Mouse (Mus musculus) retina, postnatal 7 days (tissue): ENCODE data around the gene Tm2d3.
A peak's percentile ranks its signal among the peaks of the same experiment; 100 is the strongest.

ENCODE experiments used
- DNase-seq: peaks from one replicate; pipeline ENCODE4 v3.0.0-alpha.2; 2012; ENCODE audit warnings: low read depth, low spot score

Tm2d3 gene

DNA sequence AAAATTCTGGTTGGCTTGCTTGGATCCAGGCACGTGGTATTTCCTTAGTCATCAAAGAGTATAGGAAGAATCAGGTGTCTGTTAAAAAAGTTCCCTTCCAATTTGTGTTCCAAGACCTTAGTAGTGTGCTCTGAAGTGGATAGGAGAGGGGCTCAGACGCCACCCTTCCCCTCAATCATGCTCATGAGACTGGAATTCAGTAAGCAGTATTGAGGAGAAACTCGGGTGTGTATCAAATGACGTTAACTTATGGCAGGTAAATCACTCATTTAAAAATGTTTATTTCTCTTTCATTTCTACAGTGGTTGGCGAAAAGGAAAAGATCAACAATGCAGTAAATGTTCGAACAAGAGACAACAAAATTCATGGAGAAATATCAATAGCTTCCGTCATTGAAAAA, at the start of gene Tm2d3:
Gene Tm2d3 (plus strand): TSS at position 301 of the 400 bp plus-strand sequence.
- no peak for DNase-seq

DNA sequence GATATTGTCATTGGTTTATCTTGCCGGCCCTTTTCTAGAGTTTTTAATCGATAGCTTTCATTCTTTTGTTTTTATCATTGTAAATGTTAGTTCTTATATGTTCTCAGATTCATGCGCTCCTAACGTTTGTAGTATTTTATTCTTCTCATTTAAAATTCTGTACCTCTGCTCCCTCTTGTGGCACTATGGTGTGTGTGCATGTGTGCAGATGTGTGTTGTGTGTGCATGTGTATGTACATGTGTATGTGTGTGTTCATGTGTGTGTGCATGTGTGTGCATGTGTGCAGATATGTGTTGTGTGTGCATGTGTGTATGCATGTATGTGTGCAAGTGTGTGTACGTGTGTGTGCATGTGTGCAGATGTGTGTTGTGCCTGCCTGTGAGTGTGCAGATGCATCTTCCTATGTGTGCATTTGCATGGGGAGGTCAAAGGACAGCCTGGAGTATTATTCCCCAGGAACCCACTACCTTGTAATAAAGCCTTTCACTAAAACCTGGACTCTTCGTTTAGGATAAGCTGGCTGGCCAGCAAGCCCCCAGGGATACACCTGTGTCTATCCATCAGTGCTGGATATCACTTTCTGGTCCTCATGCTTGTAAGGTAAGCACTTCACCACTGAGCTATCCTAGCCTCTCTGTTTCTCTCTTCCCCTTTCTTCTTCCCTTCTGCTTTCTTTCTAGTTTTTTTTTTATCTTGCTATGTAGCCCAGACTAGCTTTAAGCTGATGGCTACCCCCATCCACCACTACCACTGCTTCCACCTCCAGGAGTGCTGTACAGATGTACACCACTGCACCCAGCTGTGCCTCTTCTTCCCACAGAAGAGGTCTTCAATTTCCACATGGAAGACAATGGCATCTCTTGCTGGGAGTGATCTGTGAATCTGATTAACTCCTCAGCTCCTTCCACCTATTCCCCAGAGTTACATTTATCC, 48.3 kb upstream of the Tm2d3 start:
- no peak for DNase-seq

DNA sequence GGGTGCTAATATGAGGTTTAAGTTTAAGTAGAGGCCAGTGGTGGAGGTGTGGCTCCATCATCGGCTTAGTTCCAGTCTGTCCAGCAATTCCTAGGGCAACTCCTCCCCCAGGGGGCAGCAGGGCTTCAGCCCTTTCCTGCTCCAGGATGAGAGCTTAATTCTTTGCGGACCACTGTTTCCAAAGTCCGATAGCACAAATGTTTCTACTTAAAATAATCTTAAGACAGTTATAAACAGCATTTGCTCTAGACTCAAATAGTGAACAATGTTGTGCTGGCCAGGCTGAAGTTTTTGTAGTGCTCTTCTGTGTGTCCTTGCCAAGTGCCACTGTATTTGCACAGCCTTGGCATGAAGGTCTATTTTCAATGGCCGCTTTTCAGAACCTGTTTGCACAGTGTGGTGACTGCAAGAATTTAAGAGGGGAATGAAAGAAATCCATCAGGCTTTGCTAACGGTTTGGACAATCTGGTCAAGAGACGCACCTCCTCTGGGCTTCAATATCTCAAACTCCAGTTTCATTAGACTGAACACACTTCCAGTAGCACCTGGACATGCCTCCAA, 47.0 kb upstream of the Tm2d3 start:
- no peak for DNase-seq

DNA sequence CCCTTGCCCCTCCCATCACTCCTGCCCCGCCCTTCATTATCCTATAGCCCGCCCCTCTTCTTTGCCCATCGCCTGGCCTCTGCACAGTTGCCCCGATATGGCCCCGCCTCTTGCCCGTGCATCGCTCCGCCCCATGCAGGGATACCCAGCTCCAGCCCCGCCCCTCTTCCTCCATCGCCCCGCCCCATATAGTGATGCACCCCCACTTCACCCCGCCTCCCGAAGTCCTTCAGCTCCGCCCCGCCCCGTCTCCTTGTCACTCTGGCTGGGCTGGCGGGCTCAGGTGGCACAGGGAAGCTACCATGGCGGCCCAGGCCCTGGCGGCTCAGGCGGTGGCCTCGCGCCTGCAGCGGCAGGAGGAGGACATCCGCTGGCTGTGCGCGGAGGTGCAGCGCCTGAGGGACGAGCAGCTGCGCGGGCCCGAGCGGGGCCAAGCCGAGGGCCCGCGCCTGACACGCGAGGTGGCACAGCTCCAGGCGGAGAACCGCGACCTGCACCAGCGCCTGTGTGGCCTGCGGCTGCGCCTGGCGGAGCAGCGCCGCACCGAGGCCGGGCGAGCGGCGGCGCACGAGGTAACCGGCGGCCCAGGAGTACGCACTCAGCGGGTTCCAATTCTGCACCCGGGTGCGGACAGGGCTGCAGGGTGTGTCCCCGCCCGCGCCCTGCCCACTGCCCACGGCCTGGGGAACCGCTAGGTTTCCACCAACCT, 46.2 kb upstream of the Tm2d3 start, which contains the start of gene Tarsl2:
Gene Tarsl2 (plus strand): TSS at position 256 of the 709 bp plus-strand sequence.
- DNase-seq: peak; percentile 93

DNA sequence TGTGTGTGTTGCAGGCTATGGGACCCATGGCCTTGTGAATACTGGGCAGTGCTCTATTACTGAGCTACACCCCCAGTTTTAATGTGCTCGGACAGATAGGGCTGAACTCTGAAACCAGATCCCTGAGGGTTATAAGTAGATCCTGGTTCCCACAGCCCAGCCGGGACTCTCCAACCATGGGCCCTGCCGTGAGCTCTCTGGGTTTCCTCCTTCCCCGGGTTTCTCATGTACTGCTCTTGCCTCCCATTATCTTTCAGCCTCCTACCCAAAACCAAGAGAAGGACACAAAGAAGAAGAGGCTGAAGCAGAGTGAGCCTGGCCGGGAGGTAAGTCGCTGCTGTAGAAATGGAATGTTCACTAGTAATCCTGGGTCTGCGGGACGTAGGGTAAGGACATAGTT, 45.0 kb upstream of the Tm2d3 start:
- DNase-seq: no peak

DNA sequence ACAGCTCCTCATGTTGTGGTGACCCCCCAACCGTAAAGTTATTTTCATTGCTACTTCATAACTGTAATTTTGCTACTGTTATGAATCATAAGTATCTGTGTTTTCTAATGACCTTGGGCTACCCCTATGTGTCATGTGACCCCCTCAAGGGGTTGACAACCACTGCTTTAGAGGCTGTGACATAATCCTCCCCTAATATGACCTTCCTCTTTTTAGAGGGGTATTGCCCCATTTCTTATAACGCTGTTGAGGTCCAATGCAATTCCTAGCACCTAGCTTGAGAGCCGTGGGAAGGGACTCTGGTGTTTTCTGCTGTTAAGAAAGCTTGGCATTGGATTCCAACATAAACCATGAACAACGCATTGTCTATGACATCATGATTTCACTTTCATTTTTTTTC, 40.3 kb upstream of the Tm2d3 start:
- no peak for DNase-seq

DNA sequence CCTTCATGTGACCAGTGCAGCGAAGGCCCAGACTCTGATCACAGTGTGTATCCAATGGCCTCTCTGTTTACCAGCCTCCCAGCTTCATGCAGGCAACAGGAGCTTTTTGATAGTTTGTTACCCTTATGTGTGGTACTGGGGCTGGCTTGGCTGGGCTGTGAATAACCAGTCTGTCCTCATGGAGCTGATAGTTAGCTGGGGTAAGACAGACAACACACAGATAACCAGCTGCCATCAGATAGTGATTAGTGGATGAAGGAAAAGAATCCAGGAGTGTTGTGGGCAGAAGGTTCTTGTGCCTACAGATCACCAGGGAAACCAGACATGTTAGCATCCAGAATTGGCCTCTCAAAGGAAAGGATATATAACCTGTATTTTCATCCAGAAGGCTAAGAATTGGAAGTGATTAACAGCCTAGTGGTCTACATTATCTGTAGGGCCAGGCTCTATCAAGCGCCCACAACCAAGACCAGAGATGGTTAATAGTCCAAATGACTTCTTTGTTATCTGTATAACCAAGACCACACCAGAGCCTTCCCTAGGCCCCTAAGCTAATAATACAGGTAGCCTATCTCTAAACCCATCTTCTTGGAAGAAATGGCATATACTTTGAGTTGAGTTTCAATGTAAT, 33.4 kb upstream of the Tm2d3 start:
- no peak for DNase-seq

DNA sequence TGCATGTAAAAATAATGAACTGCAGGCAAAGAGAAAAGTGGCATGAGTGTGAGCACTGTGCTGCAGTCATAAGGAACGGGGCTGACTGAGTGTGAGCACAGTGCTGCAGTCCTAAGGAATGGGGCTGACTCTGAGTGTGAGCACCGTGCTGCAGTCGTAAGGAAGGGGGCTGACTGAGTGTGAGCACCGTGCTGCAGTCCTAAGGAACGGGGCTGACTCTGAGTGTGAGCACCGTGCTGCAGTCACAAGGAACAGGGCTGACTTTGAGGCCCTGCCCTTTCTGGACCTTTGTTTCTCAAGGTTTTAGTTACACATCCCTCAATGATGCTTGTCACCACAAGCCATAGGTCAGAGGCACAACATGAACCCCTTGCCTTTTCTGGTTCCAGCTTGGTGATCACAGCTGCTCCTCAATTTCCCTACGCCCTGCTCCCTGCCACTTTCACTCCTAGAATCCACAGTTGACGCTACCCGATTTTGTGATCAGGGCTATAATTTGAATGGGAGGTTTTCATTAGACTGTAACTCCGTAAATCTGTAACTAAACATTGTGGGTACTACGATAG, 27.7 kb upstream of the Tm2d3 start:
- DNase-seq: no peak

GRCm38 (mm10) chr7:65663886-65664285, 27.1 kb upstream of the Tm2d3 start:
- DNase-seq: no peak

DNA sequence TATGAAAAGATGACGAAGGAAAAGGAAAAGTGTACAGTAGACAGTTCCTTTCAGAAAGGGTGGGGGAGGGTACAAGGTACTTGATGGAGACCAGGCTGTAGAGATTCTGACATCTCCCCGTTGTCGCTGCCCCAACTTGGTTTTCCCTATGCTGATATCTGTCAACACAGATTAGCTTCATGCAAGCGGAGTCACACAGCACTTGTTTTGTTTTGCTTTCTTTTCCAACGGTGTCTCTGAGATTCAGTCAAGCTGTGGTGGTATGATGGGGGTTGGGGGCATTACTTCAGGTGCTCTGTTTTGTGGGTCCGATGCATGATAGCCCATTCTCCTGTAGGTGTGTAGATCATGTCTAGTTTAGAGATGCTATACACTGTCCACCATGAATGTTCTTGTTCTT, 23.5 kb upstream of the Tm2d3 start:
- no peak for DNase-seq

GRCm38 (mm10) chr7:65678050-65678449, 12.9 kb upstream of the Tm2d3 start:
- DNase-seq: no peak

GRCm38 (mm10) chr7:65678900-65679595, 11.9 kb upstream of the Tm2d3 start:
- no peak for DNase-seq

DNA sequence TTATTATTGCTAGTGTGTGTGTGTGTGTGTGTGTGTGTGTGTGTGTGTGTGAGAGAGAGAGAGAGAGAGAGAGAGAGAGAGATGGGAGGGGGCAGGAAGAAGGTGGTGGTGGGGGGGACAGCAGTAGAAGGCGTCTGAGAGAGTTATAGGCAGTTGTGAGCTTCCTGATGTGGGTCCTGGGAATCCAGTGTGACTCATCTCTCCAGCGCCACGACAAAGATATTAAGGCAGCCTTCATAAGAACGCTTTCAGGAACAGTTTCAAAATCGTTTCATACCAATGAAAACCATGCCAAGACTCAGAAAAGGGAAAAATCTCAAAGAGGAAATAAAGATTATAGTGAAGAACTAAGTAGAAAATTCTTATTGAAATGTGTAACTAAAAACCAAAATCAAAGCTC, 9.8 kb upstream of the Tm2d3 start:
- DNase-seq: no peak

DNA sequence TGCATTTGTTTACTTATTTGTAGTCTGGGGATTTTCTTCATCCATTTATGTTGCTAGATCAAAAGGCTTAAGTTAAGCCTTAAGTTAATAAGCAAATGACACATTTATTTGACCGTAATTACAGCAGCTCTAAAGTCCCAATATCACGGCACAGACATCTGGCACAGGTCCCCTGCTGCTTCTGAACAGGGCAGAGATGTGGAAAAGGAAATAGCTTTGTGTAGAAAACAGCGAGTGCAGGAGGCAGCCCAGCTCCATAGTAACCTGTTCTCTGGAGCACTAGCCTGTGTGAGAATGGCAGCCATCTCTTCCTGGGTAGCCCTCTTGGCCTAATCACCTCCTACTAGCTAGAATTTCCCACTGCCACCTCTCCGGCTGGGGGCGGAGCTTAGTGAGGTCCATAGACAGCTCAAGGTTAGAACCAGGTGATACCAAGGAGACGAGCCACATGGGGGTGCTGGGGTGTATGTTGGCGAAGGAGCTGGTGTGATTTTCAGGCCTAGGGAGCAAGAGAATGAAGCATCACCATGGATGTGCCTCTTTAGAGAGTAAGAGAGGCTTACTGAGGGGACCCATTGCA, 6.6 kb upstream of the Tm2d3 start:
- DNase-seq: no peak

- DNase-seq: no peak
Observed at GRCm38 (mm10) chr7:65686664-65687063, 4.3 kb upstream of the Tm2d3 start.

- no peak for DNase-seq
Observed at GRCm38 (mm10) chr7:65691929-65692605, 1.1 kb downstream of the Tm2d3 start.

DNA sequence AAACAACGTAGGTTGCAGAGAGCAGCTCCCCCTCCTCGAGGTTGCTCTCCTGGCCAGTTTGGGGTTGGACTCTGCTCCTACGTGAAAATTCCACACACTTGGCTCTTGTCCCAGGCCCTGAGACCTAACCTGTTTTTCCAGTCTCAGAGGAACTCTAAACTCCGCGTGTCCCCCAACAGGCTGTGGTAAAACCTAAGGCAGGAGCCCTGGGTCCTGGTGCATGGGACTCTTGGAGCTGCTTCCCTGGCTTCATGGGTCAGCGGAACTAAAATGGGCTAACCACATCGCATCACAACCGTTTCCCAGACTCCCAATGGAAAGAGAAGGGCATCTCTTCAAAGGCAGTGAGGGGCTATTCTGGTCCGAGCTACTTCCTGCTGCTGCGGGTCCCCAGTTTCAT, 1.9 kb downstream of the Tm2d3 start:
- no peak for DNase-seq

GRCm38 (mm10) chr7:65693301-65693821, 2.4 kb downstream of the Tm2d3 start:
- peak; percentile 81 for DNase-seq

DNA sequence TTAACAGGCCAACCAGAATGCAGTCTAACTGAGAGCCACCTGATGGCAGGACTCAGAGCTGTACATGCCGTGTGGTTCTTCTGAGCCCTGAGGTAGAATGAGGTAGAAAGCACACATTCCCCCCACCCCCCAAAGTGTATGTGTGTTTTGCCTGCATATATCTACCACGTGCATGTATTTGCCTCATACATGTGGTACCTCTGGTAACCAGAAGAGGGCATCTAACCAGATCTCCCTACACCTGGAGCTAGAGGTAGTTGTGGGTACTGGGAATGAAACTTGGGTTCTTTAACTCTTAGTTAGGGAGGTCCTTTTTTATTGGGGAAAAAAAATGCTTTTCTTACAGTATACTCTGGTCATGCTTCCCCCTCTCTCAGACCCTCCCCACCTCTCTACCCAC, 5.5 kb downstream of the Tm2d3 start:
- DNase-seq: no peak

DNA sequence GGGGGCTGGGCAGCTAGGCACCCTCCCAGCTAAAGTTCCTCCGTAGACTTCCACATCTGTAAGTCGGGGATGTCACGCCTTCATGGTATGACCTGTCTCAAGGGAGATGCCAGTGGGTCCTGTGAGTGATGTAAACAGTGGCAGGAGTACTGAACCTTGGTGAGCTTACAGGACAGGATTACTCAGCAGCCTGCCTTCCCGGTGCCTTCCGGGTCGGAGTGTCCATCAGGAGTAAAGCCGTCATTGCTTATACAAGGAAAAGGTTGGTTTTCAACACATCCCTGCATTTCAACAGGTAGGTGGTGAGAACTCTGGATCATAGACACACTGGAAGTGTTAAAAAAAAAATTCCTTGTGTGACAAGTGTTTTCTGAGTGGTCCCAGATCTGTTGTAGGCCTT, 11.1 kb downstream of the Tm2d3 start:
- no peak for DNase-seq
